ENCODE assay signal across 14 mouse cellular contexts in genomic region chr6:32783102-32783501, GRCm38 (mm10).
"Had no signal": no experiment of that assay in that cellular context is flagged by ENCODE, and none has a peak within 500 bp of the region (broad histone marks: within the 10 kb centered on the region; RNA-seq: fewer than 3 reads in every experiment).

No protein-coding gene starts in this region.

- H3K27me3 ChIP-seq: kidney, embryonic 15.5 days; neural tube, embryonic 13.5 days; stomach, embryonic 15.5 days had no signal

- H3K9me3 ChIP-seq: kidney, embryonic 15.5 days; limb, embryonic 13.5 days; liver, embryonic 12.5 days; neural tube, embryonic 13.5 days; stomach, embryonic 15.5 days had no signal

- H3K4me2 ChIP-seq: kidney, embryonic 15.5 days; limb, embryonic 13.5 days; liver, embryonic 12.5 days; lung, embryonic 14.5 days; midbrain, embryonic 11.5 days; neural tube, embryonic 13.5 days; stomach, embryonic 15.5 days had no signal

- H3K9ac ChIP-seq: kidney, embryonic 15.5 days; limb, embryonic 13.5 days; liver, embryonic 12.5 days; lung, embryonic 14.5 days; neural tube, embryonic 13.5 days; stomach, embryonic 15.5 days had no signal

- ATAC-seq: liver, embryonic 12.5 days; midbrain, embryonic 16.5 days had no signal

- H3K27ac ChIP-seq: kidney, embryonic 15.5 days; limb, embryonic 13.5 days; liver, embryonic 12.5 days; neural tube, embryonic 13.5 days; stomach, embryonic 15.5 days had no signal

- H3K36me3 ChIP-seq: kidney, embryonic 15.5 days; limb, embryonic 13.5 days; liver, embryonic 12.5 days; neural tube, embryonic 13.5 days; stomach, embryonic 15.5 days had no signal

- DNase-seq: kidney, postnatal 14 days; left cerebral cortex, postnatal 4 days; lung, embryonic 14.5 days; lung, postnatal 14 days; retina, postnatal 1 day; right cerebral cortex, postnatal 14 days; thymus, postnatal 36 days had no signal

- H3K4me3 ChIP-seq: kidney, embryonic 15.5 days; limb, embryonic 13.5 days; liver, embryonic 12.5 days; neural tube, embryonic 13.5 days; stomach, embryonic 15.5 days had no signal
